Mouse (Mus musculus): ENCODE results near the gene Trp53tg5.

Trp53tg5 gene

GRCm38 (mm10) chr2:164429881-164430615 is 43.5 kb downstream of the Trp53tg5 start:
- no peak for DNase-seq

GRCm38 (mm10) chr2:164428451-164428850 is 45.1 kb downstream of the Trp53tg5 start:
- no peak for DNase-seq

- no peak for DNase-seq
Measured at GRCm38 (mm10) chr2:164426952-164427351, 46.6 kb downstream of the Trp53tg5 start.

- DNase-seq = no peak
Measured at GRCm38 (mm10) chr2:164426121-164426520, 47.4 kb downstream of the Trp53tg5 start.

GRCm38 (mm10) chr2:164425401-164425800 is 48.1 kb downstream of the Trp53tg5 start:
- DNase-seq = no peak

- no peak for DNase-seq
Measured at GRCm38 (mm10) chr2:164424406-164424805, 49.1 kb downstream of the Trp53tg5 start.

GRCm38 (mm10) chr2:164423464-164423863 is 50.1 kb downstream of the Trp53tg5 start:
- no peak for DNase-seq

GRCm38 (mm10) chr2:164422675-164423393 is 50.7 kb downstream of the Trp53tg5 start:
- no peak for DNase-seq

- no peak for DNase-seq
Measured at GRCm38 (mm10) chr2:164421979-164422378, 51.5 kb downstream of the Trp53tg5 start.

- no peak for DNase-seq
Measured at GRCm38 (mm10) chr2:164421306-164421705, 52.2 kb downstream of the Trp53tg5 start.

All from embryo, embryonic 11 days (tissue).